Mouse (Mus musculus): Measurements from ENCODE around the gene 4930480E11Rik.
"Not testable (repeated sequence)": the region's sequence is repeated elsewhere in the genome, so short reads cannot be mapped to it uniquely, and the experiment has no call there.

The 4930480E11Rik gene

DNA sequence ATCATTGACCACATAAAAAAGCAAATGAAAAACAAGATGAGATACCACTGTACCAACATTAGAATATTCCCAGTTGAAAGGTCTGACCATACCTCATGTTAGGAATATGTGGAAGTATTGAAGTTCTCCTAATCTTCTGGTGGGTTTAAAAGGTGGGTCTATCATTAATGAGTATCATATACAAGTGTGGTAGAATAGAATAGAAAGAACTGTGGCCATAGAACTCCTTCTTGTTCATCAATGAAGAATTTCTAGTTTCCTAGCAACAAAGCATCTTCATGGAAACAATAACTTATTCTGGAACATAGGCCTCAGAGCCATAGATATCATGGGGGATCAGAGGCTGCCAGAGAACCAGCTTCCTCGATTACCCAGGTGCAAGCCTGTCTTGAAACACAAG is at the start of gene 4930480E11Rik:
Gene 4930480E11Rik, plus strand, starts transcription at position 301 of the 400 bp plus-strand sequence.
- no peak for DNase-seq (ENCODE audit: low spot score in 2 of 2)

DNA sequence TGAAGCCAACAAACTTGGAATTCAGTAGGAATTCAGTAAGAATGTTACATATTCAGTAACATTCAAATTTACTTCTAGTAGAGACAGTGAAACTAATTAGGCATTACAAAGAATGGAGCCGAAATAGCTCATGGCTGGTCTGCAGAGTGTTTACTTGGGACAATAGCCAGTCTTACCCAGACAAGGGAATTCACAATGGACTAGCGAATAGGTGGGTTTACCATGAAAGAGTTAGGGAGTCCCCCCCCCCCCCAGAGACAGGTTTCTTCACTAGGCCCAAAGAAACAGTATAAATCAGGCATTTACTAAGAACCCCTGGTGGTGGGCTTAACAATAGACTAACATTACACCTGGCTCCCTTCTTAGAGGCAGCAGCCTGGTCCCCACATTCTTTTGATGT is 33.9 kb downstream of the 4930480E11Rik start:
- DNase-seq (ENCODE audit: low spot score in 2 of 2): not testable (repeated sequence)
